ENCODE assay signal across 23 mouse cellular contexts in genomic region chr7:114133957-114134356, GRCm38 (mm10). TPM values are rescaled to one million over a fixed set of nuclear protein-coding genes. Genes with fewer than 3 reads are reported as not detected.
DNase-seq lines count a peak whose midpoint lies in the region; TF ChIP-seq lines count a peak whose summit lies in the region.
"Had no signal": no experiment of that assay in that cellular context is flagged by ENCODE, and none has a peak within 500 bp of the region (broad histone marks: within the 10 kb centered on the region; RNA-seq: fewer than 3 reads in every experiment).

No protein-coding gene starts in this region.

- H3K9ac ChIP-seq in ES-Bruce4 (ENCODE audit: low read depth, poor library complexity, severe bottlenecking) (no peak overlapping the region), ES-E14 (ENCODE audit: insufficient read depth, low read depth, low read length, poor library complexity, severe bottlenecking) (no peak overlapping the region)
- H3K9ac ChIP-seq: embryonic facial prominence, embryonic 13.5 days; embryonic facial prominence, embryonic 15.5 days; forebrain, embryonic 13.5 days; forebrain, embryonic 15.5 days; forebrain, postnatal 0 days had no signal

- no peaks in the 10 kb centered on the region for H3K9me3 ChIP-seq in ES-Bruce4 (replicated peaks; ENCODE audit: control insufficient read depth, insufficient read depth, low read length, poor library complexity, severe bottlenecking)
- H3K9me3 ChIP-seq in ES-E14 (ENCODE audit: control insufficient read depth, insufficient read depth, low read depth, low read length), result no peaks in the 10 kb centered on the region
- H3K9me3 ChIP-seq: embryonic facial prominence, embryonic 13.5 days; embryonic facial prominence, embryonic 15.5 days; forebrain, embryonic 13.5 days; forebrain, embryonic 15.5 days had no signal

- no peak for TF ChIP-seq CTCF in ES-Bruce4 (IDR thresholded peaks at IDR 0.05; ENCODE audit: low read depth, low read length)
- TF ChIP-seq CTCF in layer of hippocampus, adult 2 months (conservative IDR thresholded peaks at IDR 0.05), result no peak

- TF ChIP-seq EP300 in ES-Bruce4 (IDR thresholded peaks at IDR 0.05; ENCODE audit: insufficient read depth, low read depth, low read length), result peak; percentile 93

- H3K27ac ChIP-seq in ES-Bruce4 (ENCODE audit: insufficient read depth, low read length) (peak overlapping the region; percentile 81), ES-E14 (ENCODE audit: insufficient read depth, low read depth, low read length, poor library complexity, severe bottlenecking) (no peak overlapping the region; the same call in 1 of the 2 replicates)
- H3K27ac ChIP-seq in layer of hippocampus, adult 2 months, result no peak overlapping the region
- H3K27ac ChIP-seq: embryonic facial prominence, embryonic 13.5 days; embryonic facial prominence, embryonic 15.5 days; forebrain, embryonic 13.5 days; forebrain, embryonic 15.5 days had no signal

- H3K36me3 ChIP-seq in ES-Bruce4 (ENCODE audit: control insufficient read depth, insufficient read depth, low read length, poor library complexity, severe bottlenecking), result no peaks in the 10 kb centered on the region
- H3K36me3 ChIP-seq in ES-E14 (ENCODE audit: control insufficient read depth, insufficient read depth, low read length, poor library complexity, severe bottlenecking), result no peaks in the 10 kb centered on the region
- H3K36me3 ChIP-seq: embryonic facial prominence, embryonic 13.5 days; embryonic facial prominence, embryonic 15.5 days; forebrain, embryonic 15.5 days had no signal

- H3K27me3 ChIP-seq in ES-Bruce4 (ENCODE audit: control insufficient read depth, insufficient read depth, low read length, poor library complexity, severe bottlenecking), result no peaks in the 10 kb centered on the region
- H3K27me3 ChIP-seq: embryonic facial prominence, embryonic 13.5 days; embryonic facial prominence, embryonic 15.5 days; forebrain, embryonic 13.5 days; forebrain, embryonic 15.5 days had no signal

- peak; percentile 12 for TF ChIP-seq POLR2A in ES-Bruce4 (IDR thresholded peaks at IDR 0.05; ENCODE audit: insufficient read depth, low read length)

- in situ Hi-C loops in ES-E14 (cut with MboI; ENCODE audit: low sequenced_read_pairs in 2 of 2, unreplicated experiment in 2 of 2), result no loop called here

- peaks cover under 1% of the 10 kb centered on the region for H3K4me1 ChIP-seq in ES-Bruce4 (ENCODE audit: control insufficient read depth, insufficient read depth, low read length)
- peaks cover 3 to 5% of the 10 kb centered on the region in 2 experiments; a peak in 3 of 4 replicates for H3K4me1 ChIP-seq in ES-E14 (ENCODE audit: control insufficient read depth in 2 of 2, insufficient read depth in 2 of 2, low read length in 2 of 2, poor library complexity in 1 of 2)
- H3K4me1 ChIP-seq: embryonic facial prominence, embryonic 15.5 days; forebrain, embryonic 13.5 days; forebrain, embryonic 15.5 days had no signal

- DNase-seq in ES-E14 (ENCODE audit: low read depth, low spot score), result peak; percentile 40
- DNase-seq in WW6 (ENCODE audit: low read depth, low spot score), result peak; percentile 43
- no peak for DNase-seq in layer of hippocampus, postnatal 10 days (ENCODE audit: low spot score in 2 of 2)
- DNase-seq in adrenal gland, postnatal 36 days, result no peak
- DNase-seq in layer of hippocampus, adult 2 months (ENCODE audit: low spot score in 2 of 2), result no peak
- no peak for DNase-seq in thymus, postnatal 36 days
- DNase-seq: adrenal gland, adult 8-10 months; adrenal gland, postnatal 14 days; cerebellum, adult 11 months; cerebellum, adult 18-20 months; cerebellum, adult 8-10 months; cerebellum, adult 9-11 months; cerebellum, postnatal 14 days; cerebellum, postnatal 36 days; embryo, embryonic 11 days; forebrain, postnatal 0 days had no signal

- H3K4me3 ChIP-seq in ES-Bruce4 (ENCODE audit: low read depth, low read length) (peak overlapping the region; percentile 51; the same call in 1 of the 2 replicates), ES-E14 (ENCODE audit: insufficient read depth in 1 of 2, low read depth in 1 of 2, low read length in 2 of 2, poor library complexity in 1 of 2, severe bottlenecking in 1 of 2) (no peak overlapping the region)
- no peak overlapping the region for H3K4me3 ChIP-seq in layer of hippocampus, adult 2 months
- H3K4me3 ChIP-seq: embryonic facial prominence, embryonic 13.5 days; embryonic facial prominence, embryonic 15.5 days; erythroblast, embryonic 14.5 days; forebrain, embryonic 13.5 days; forebrain, embryonic 15.5 days had no signal

TF ChIP-seq in ES-E14, 5 proteins besides CTCF, POLR2A, EP300 and RAD21:
- TF ChIP-seq CHD2 (IDR thresholded peaks at IDR 0.05; ENCODE audit: low read depth, low read length) (no peak), ZC3H11A (IDR thresholded peaks at IDR 0.05; ENCODE audit: borderline replicate concordance, low read depth, low read length) (no peak), ZNF384 (IDR thresholded peaks at IDR 0.05; ENCODE audit: low read depth, low read length) (no peak), HCFC1 (IDR thresholded peaks at IDR 0.05; ENCODE audit: borderline replicate concordance, insufficient read depth, low read length) (no peak), MAFK (IDR thresholded peaks at IDR 0.05; ENCODE audit: insufficient read depth, low read depth, low read length) (no peak)

RNA-seq across cellular contexts. Expression of gene Rras2, which starts 16.4 kb away (rescaled TPM):
- polyA plus RNA-seq in ES-Bruce4 (2011; ENCODE audit: insufficient read depth, insufficient read length, low read depth, missing spikeins), result 114 and 119 TPM in 2 replicates
- total RNA-seq in ES-E14 (2012; rRNA removed), result 29.4 and 44.0 TPM in 2 replicates
- total RNA-seq in layer of hippocampus, postnatal 10 days (2021), result 10 to 100 TPM; 65.5 to 70.8 TPM
- total RNA-seq in adrenal gland, postnatal 36 days (2021), result 10 to 100 TPM; 27.5 to 39.3 TPM
- total RNA-seq in layer of hippocampus, adult 2 months (2021), result 10 to 100 TPM; 26.0 to 27.6 TPM
- total RNA-seq: MEL had no signal
- polyA plus RNA-seq: erythroblast, embryonic 14.5 days had no signal

Comparison
In these comparisons a context has a peak if more than half of its experiments do, and no peak if none do; other contexts are left out.
1. DNase-seq: peak in ES-E14 (single experiment) and WW6 (single experiment); none in layer of hippocampus, postnatal 10 days (0 of 2), adrenal gland, postnatal 36 days (0 of 2), layer of hippocampus, adult 2 months (0 of 2) and thymus, postnatal 36 days (0 of 2).